Mouse (Mus musculus) C2C12 (cell line): ENCODE data around the gene Tmem97. TPM values are rescaled to one million over a fixed set of nuclear protein-coding genes. Genes with fewer than 3 reads are reported as not detected.

Source experiments
- H3K27me3 ChIP-seq: one replicate; pipeline ENCODE4 v1.6.1; 2011; ENCODE audit not compliant: control insufficient read depth, insufficient read depth, insufficient read length
- H3K36me3 ChIP-seq: one replicate; pipeline ENCODE4 v1.6.1; 2011; ENCODE audit not compliant: control insufficient read depth, insufficient read depth
- H3K4me3 ChIP-seq: one replicate; pipeline ENCODE4 v1.5.1; 2011; ENCODE audit warnings: mild to moderate bottlenecking, control low read depth; ENCODE audit not compliant: poor library complexity, insufficient read depth, severe bottlenecking
- H3K79me2 ChIP-seq: one replicate; pipeline ENCODE4 v1.6.1; 2011; ENCODE audit not compliant: control insufficient read depth, insufficient read depth
- H3K79me3 ChIP-seq: one replicate; pipeline ENCODE4 v1.6.1; 2011; ENCODE audit warnings: low read depth, control low read depth
- H3ac ChIP-seq: one replicate; pipeline ENCODE3; 2011; ENCODE audit warnings: low read depth; ENCODE audit not compliant: control insufficient read depth, insufficient read length
- CEBPB ChIP-seq: IDR thresholded peaks from one replicate; pipeline ENCODE4 v1.6.1; 2011; ENCODE audit warnings: low read depth, mild to moderate bottlenecking, control low read depth, moderate library complexity
- CTCF ChIP-seq: IDR thresholded peaks from one replicate; pipeline ENCODE4 v1.5.1; 2011; ENCODE audit not compliant: control insufficient read depth, insufficient read depth, insufficient read length
- FOSL1 ChIP-seq: IDR thresholded peaks from one replicate; pipeline ENCODE4 v1.8.0; 2011; ENCODE audit warnings: mild to moderate bottlenecking, low read length; ENCODE audit not compliant: poor library complexity, insufficient read depth, severe bottlenecking
- MAX ChIP-seq: IDR thresholded peaks from one replicate; pipeline ENCODE4 v1.6.1; 2011; ENCODE audit warnings: mild to moderate bottlenecking, control low read depth
- MYOD1 ChIP-seq: IDR thresholded peaks from one replicate; pipeline ENCODE4 v1.6.1; 2011; ENCODE audit warnings: low read depth; ENCODE audit not compliant: control insufficient read depth, insufficient read length
- MYOG ChIP-seq: IDR thresholded peaks from one replicate; pipeline ENCODE4 v1.6.1; 2011; ENCODE audit not compliant: control insufficient read depth, insufficient read length; ENCODE audit errors: extremely low read depth
- USF1 ChIP-seq: IDR thresholded peaks from one replicate; pipeline ENCODE4 v1.6.1; 2011; ENCODE audit warnings: low read depth, mild to moderate bottlenecking, control low read depth, moderate library complexity
- polyA plus RNA-seq: library from polyadenylated mRNA; unstranded; fragments of >200 nt; fragmentation: generic; extraction: Trizol; gene quantifications from one replicate; pipeline ENCODE4 v1.2.1, GENCODE M21; 2012; ENCODE audit warnings: missing spikeins

Tmem97 gene
- polyA plus RNA-seq, 1 experiment: 164 TPM

DNA sequence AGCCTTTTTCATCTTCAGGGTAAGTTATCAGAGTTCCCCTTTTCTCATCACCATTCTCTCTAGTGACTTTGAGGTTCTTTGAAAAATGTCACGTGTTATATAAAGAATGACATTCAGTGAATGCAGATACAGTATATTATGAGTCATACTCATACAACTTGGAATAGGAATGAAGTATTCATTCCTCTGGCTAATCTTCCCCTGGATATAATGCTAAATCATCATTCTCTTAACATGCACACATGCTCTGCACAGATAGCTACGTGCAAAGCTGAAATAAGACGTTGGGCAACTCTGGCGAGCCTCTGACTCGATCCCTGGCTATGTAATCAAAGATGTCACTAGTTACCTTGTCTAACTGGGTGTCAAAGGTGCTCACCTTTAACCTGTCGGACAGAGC, 21.3 kb upstream of the Tmem97 start:
- Histone ChIP-seq H3K4me3 (no peak overlapping the region), H3K79me2 (no peaks in the 10 kb centered on the region), H3ac (no peak overlapping the region), H3K27me3 (no peaks in the 10 kb centered on the region), H3K36me3 (peaks cover 43% of the 10 kb centered on the region), H3K79me3 (no peaks in the 10 kb centered on the region)
- TF ChIP-seq CTCF: no peak
- TF ChIP-seq USF1: peak; percentile 36
- TF ChIP-seq MYOD1: no peak

GRCm38 (mm10) chr11:78571441-78571840, 20.9 kb upstream of the Tmem97 start:
- Histone ChIP-seq H3ac (no peak overlapping the region), H3K4me3 (no peak overlapping the region), H3K27me3 (no peaks in the 10 kb centered on the region), H3K79me2 (no peaks in the 10 kb centered on the region), H3K36me3 (peaks cover 44% of the 10 kb centered on the region), H3K79me3 (no peaks in the 10 kb centered on the region)
- no peak for TF ChIP-seq CTCF
- TF ChIP-seq CEBPB: no peak
- no peak for TF ChIP-seq MYOD1
- no peak for TF ChIP-seq USF1
- no peak for TF ChIP-seq FOSL1
- TF ChIP-seq MAX: no peak
- TF ChIP-seq MYOG: no peak

DNA sequence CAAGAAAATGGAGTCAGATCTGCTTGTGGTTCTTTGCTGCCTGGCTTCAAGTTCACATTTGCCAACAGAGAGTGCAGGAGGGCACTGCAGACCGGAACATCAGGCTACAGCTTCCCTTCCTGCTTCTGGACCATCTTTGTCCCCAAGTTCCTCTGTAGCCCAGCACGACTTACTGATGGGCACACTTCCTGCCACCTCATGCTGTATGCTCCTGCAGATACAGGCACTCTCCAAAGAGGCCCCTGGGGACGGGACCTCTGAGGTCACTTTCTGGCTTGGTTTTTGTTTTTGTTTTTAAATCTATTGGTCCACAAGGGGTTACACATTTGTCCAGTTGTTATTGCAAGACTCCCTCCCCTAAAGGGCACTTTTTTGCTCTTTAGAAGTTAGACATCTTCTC, 19.2 kb upstream of the Tmem97 start:
- H3ac ChIP-seq: no peak overlapping the region
- peaks cover 45% of the 10 kb centered on the region for H3K36me3 ChIP-seq
- no peak for TF ChIP-seq MAX
- no peak for TF ChIP-seq CTCF
- TF ChIP-seq FOSL1: no peak
- TF ChIP-seq MYOG: no peak
- TF ChIP-seq MYOD1: no peak
- no peak for TF ChIP-seq CEBPB
- TF ChIP-seq USF1: no peak
- no peaks in the 10 kb centered on the region for H3K27me3 ChIP-seq
- H3K79me3 ChIP-seq: no peaks in the 10 kb centered on the region
- H3K79me2 ChIP-seq: no peaks in the 10 kb centered on the region
- H3K4me3 ChIP-seq: no peak overlapping the region

DNA sequence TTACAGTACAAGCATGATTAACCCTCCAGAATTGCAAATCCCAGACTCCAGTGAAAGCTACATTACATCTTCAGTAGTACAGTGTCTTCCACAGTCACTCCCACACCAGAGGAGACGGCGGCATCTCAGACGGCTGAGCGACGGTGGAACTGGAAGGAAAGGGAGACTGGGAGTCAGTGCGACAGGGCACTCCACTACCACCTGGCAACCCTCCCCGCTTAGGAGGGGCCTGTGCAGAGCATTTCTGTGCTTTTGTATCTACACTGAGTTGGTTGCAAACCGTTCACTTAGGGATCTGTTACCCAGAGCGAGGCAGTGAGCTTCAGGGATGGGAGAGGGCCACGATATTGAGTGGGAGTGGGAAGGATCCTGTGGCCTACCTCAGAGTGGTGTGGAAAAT, 18.2 kb upstream of the Tmem97 start:
- Histone ChIP-seq H3K79me3 (no peaks in the 10 kb centered on the region), H3K36me3 (peaks cover 42% of the 10 kb centered on the region), H3K4me3 (no peak overlapping the region), H3ac (no peak overlapping the region), H3K27me3 (no peaks in the 10 kb centered on the region), H3K79me2 (no peaks in the 10 kb centered on the region)
- TF ChIP-seq MAX (no peak), CEBPB (no peak), USF1 (no peak), MYOG (no peak), FOSL1 (no peak), MYOD1 (peak; percentile 60)

GRCm38 (mm10) chr11:78567614-78568013, 17.0 kb upstream of the Tmem97 start:
- peaks cover 40% of the 10 kb centered on the region for H3K36me3 ChIP-seq
- no peak for TF ChIP-seq MAX
- no peak for TF ChIP-seq CEBPB
- TF ChIP-seq USF1: no peak
- no peak for TF ChIP-seq FOSL1
- no peak for TF ChIP-seq CTCF
- no peak for TF ChIP-seq MYOD1
- no peak for TF ChIP-seq MYOG
- no peak overlapping the region for H3K4me3 ChIP-seq
- H3ac ChIP-seq: no peak overlapping the region
- no peaks in the 10 kb centered on the region for H3K79me3 ChIP-seq
- H3K79me2 ChIP-seq: no peaks in the 10 kb centered on the region
- H3K27me3 ChIP-seq: no peaks in the 10 kb centered on the region

DNA sequence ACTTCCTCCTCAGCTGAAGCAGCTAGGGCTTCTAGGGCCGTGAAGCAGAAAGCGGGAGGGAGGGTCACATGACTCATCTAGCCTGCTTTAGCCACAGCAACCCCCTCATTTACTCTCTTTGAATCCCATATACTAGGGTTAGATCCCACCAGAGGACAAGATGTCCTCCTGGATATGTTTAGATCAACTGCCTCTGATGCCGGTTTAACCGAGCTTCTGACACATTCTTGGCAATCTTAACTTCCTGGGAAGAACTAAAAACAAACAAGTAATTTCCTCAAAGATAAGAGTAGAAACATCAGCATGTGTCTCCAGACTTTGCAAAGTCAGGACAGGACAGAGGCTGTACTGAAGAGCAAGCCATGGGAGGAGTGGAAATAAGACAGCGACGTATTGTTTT, 16.2 kb upstream of the Tmem97 start:
- Histone ChIP-seq H3K79me2 (no peaks in the 10 kb centered on the region), H3K79me3 (no peaks in the 10 kb centered on the region), H3ac (no peak overlapping the region), H3K4me3 (no peak overlapping the region), H3K27me3 (no peaks in the 10 kb centered on the region), H3K36me3 (peaks cover 37% of the 10 kb centered on the region)
- TF ChIP-seq MYOD1 (no peak), USF1 (peak; percentile 48)
